Mouse (Mus musculus): ENCODE results near the gene Ppp2r2c.

- TF ChIP-seq POLR2A (IDR thresholded peaks at IDR 0.05; ENCODE audit: borderline replicate concordance, insufficient read depth, low read length) (no peak), CTCF (IDR thresholded peaks at IDR 0.05; ENCODE audit: borderline replicate concordance, insufficient read depth, low read depth, low read length) (no peak)
Observed at GRCm38 (mm10) chr5:36944552-36944951, 76.2 kb downstream of the Ppp2r2c start.
